Comparison of ENCODE assay signal across 16 mouse cellular contexts in genomic region chr1:78192746-78193464, GRCm38 (mm10). TPM values are rescaled to one million over a fixed set of nuclear protein-coding genes. Genes with fewer than 3 reads are reported as not detected.
DNase-seq lines count a peak whose midpoint lies in the region; ATAC-seq and TF ChIP-seq lines count a peak whose summit lies in the region.
"Had no signal": no experiment of that assay in that cellular context is flagged by ENCODE, and none has a peak within 500 bp of the region (broad histone marks: within the 10 kb centered on the region; RNA-seq: fewer than 3 reads in every experiment).

No protein-coding gene starts in this region.

- H3K9me3 ChIP-seq in liver, embryonic 11.5 days (ENCODE audit: control insufficient read depth, low read length): no peaks in the 10 kb centered on the region
- no peaks in the 10 kb centered on the region for H3K9me3 ChIP-seq in limb, embryonic 13.5 days
- no peaks in the 10 kb centered on the region for H3K9me3 ChIP-seq in neural tube, embryonic 13.5 days
- H3K9me3 ChIP-seq in kidney, embryonic 16.5 days (ENCODE audit: low read length): no peaks in the 10 kb centered on the region
- H3K9me3 ChIP-seq: heart, embryonic 13.5 days; lung, embryonic 15.5 days had no signal

- peaks cover 100% of the 10 kb centered on the region for H3K27me3 ChIP-seq in liver, embryonic 11.5 days (replicated peaks; ENCODE audit: control insufficient read depth, insufficient read depth, low read length)
- H3K27me3 ChIP-seq in limb, embryonic 13.5 days: peaks cover 97% of the 10 kb centered on the region
- peaks cover 88% of the 10 kb centered on the region for H3K27me3 ChIP-seq in neural tube, embryonic 13.5 days
- H3K27me3 ChIP-seq in kidney, embryonic 16.5 days (ENCODE audit: insufficient read depth, low read length): peaks cover 99% of the 10 kb centered on the region

- H3K4me2 ChIP-seq in liver, embryonic 11.5 days: no peak overlapping the region
- H3K4me2 ChIP-seq in limb, embryonic 13.5 days (replicated peaks): peak overlapping the region; percentile 16; the same call in 1 of the 2 replicates
- H3K4me2 ChIP-seq in neural tube, embryonic 13.5 days: peak overlapping the region; percentile 74
- no peak overlapping the region for H3K4me2 ChIP-seq in kidney, embryonic 16.5 days (replicated peaks; ENCODE audit: low read depth, low read length)
- H3K4me2 ChIP-seq: lung, embryonic 15.5 days had no signal

- H3K4me3 ChIP-seq in liver, embryonic 11.5 days (ENCODE audit: low read depth, low read length): no peak overlapping the region
- peak overlapping the region; percentile 25; the same call in 1 of the 2 replicates for H3K4me3 ChIP-seq in embryonic fibroblast, embryonic 13.5 days (ENCODE audit: insufficient read depth, low read length)
- no peak overlapping the region for H3K4me3 ChIP-seq in limb, embryonic 13.5 days
- peak overlapping the region; percentile 46 for H3K4me3 ChIP-seq in neural tube, embryonic 13.5 days
- H3K4me3 ChIP-seq in kidney, embryonic 16.5 days (ENCODE audit: low read length): no peak overlapping the region
- H3K4me3 ChIP-seq: heart, embryonic 13.5 days had no signal

- TF ChIP-seq POLR2A in embryonic fibroblast, embryonic 13.5 days (IDR thresholded peaks at IDR 0.05; ENCODE audit: low read depth, low read length): no peak

- no peak overlapping the region for H3K27ac ChIP-seq in liver, embryonic 11.5 days (ENCODE audit: low read depth, low read length)
- no peak overlapping the region for H3K27ac ChIP-seq in embryonic fibroblast, embryonic 13.5 days (ENCODE audit: insufficient read depth, low read length)
- no peak overlapping the region for H3K27ac ChIP-seq in limb, embryonic 13.5 days
- peak overlapping the region; percentile 67 for H3K27ac ChIP-seq in neural tube, embryonic 13.5 days (replicated peaks)
- H3K27ac ChIP-seq in kidney, embryonic 16.5 days (ENCODE audit: low read length): no peak overlapping the region
- H3K27ac ChIP-seq: gastrocnemius, adult 2 months; heart, embryonic 13.5 days; lung, embryonic 15.5 days had no signal

- peak; percentile 38 for DNase-seq in liver, embryonic 11.5 days (ENCODE audit: low spot score)
- DNase-seq in liver: no peak
- DNase-seq in adrenal gland, postnatal 10 days: no peak
- DNase-seq in layer of hippocampus, postnatal 36 days: no peak
- DNase-seq: adrenal gland, postnatal 14 days; cerebellum, adult 11 months; gastrocnemius, adult 2 months; left cerebral cortex, postnatal 4 days; thymus, adult 2 months had no signal

- 1% methylated on average over 20 of the region's 20 CpGs for WGBS in liver, embryonic 11.5 days
- WGBS in limb, embryonic 13.5 days: 3% methylated on average over 20 of the region's 20 CpGs
- 5% methylated on average over 20 of the region's 20 CpGs for WGBS in neural tube, embryonic 13.5 days
- WGBS in kidney, embryonic 16.5 days: 5% methylated on average over 20 of the region's 20 CpGs

- H3K4me1 ChIP-seq in liver, embryonic 11.5 days (replicated peaks; ENCODE audit: control insufficient read depth, insufficient read depth, low read length): peaks cover 3% of the 10 kb centered on the region; the same call in 1 of the 2 replicates
- 0 out of 2 replicates have a peak, but pooled peaks cover 3% of the 10 kb centered on the region for H3K4me1 ChIP-seq in embryonic fibroblast, embryonic 13.5 days (ENCODE audit: control insufficient read depth, insufficient read depth, low read length)
- peaks cover 32% of the 10 kb centered on the region for H3K4me1 ChIP-seq in limb, embryonic 13.5 days
- peaks cover 69% of the 10 kb centered on the region for H3K4me1 ChIP-seq in neural tube, embryonic 13.5 days (replicated peaks)
- H3K4me1 ChIP-seq in kidney, embryonic 16.5 days (ENCODE audit: insufficient read depth, low read length): peaks cover 23% of the 10 kb centered on the region

- no peaks in the 10 kb centered on the region for H3K36me3 ChIP-seq in liver, embryonic 11.5 days (ENCODE audit: control insufficient read depth, insufficient read depth, low read length)
- H3K36me3 ChIP-seq in limb, embryonic 13.5 days: no peaks in the 10 kb centered on the region
- H3K36me3 ChIP-seq in neural tube, embryonic 13.5 days: no peaks in the 10 kb centered on the region
- H3K36me3 ChIP-seq in kidney, embryonic 16.5 days (ENCODE audit: insufficient read depth, low read length): no peaks in the 10 kb centered on the region
- H3K36me3 ChIP-seq: heart, embryonic 13.5 days; lung, embryonic 15.5 days had no signal

- no peak for ATAC-seq in liver, embryonic 11.5 days (replicated peaks; ENCODE audit: low FRiP score)
- ATAC-seq in limb, embryonic 13.5 days (ENCODE audit: low FRiP score, low read depth): no peak
- ATAC-seq in neural tube, embryonic 13.5 days (ENCODE audit: low read depth): no peak
- ATAC-seq in kidney, embryonic 16.5 days (ENCODE audit: low FRiP score, low TSS enrichment): no peak
- ATAC-seq: inflammation-experienced regulatory T-cells, adult 6 months had no signal

- no peak overlapping the region for H3K9ac ChIP-seq in liver, embryonic 11.5 days (ENCODE audit: low read depth, low read length)
- H3K9ac ChIP-seq in limb, embryonic 13.5 days: no peak overlapping the region
- H3K9ac ChIP-seq in neural tube, embryonic 13.5 days: peak overlapping the region; percentile 67
- no peak overlapping the region for H3K9ac ChIP-seq in kidney, embryonic 16.5 days (replicated peaks; ENCODE audit: low read length)
- H3K9ac ChIP-seq: heart, embryonic 13.5 days; lung, embryonic 15.5 days had no signal

- TF ChIP-seq CTCF in embryonic fibroblast, embryonic 13.5 days (IDR thresholded peaks at IDR 0.05; ENCODE audit: borderline replicate concordance, insufficient read depth, low read length): no peak

RNA-seq across cellular contexts. Expression of gene Pax3, which starts 4.0 kb away (rescaled TPM):
- 0.44 and 0.55 TPM in 2 replicates for polyA plus RNA-seq in liver, embryonic 11.5 days (2014; fragmentation: Nextera tagmentation; extraction: Ambion mirVana)
- polyA plus RNA-seq in embryonic fibroblast, embryonic 13.5 days (2011; ENCODE audit: insufficient read length, low read depth, missing spikeins): 2.8 and 6.4 TPM in 2 replicates
- 0.95 and 1.1 TPM in 2 replicates for polyA plus RNA-seq in limb, embryonic 13.5 days (2015; fragmentation: Nextera tagmentation; extraction: Ambion mirVana)
- 12.9 and 17.0 TPM in 2 replicates for polyA plus RNA-seq in neural tube, embryonic 13.5 days (2015; fragmentation: Nextera tagmentation; extraction: Ambion mirVana)
- under 1 TPM in 1 of 2 experiments, not detected in 1; 0.88 TPM for total RNA-seq in adrenal gland, postnatal 10 days (2021)
- total RNA-seq in layer of hippocampus, postnatal 36 days (2021): not detected
- polyA plus RNA-seq in kidney, embryonic 16.5 days (2015; fragmentation: Nextera tagmentation; extraction: Ambion mirVana): 0.05 TPM in 1 of 2 replicates, not detected in the other
- total RNA-seq: adrenal gland, postnatal 14 days; gastrocnemius, adult 2 months; left cerebral cortex, postnatal 4 days had no signal
- polyA plus RNA-seq: inflammation-experienced regulatory T-cells, adult 6 months had no signal

Comparison
In these comparisons a context has a peak if more than half of its experiments do, and no peak if none do; other contexts are left out.
1. H3K4me2 ChIP-seq: peak in limb, embryonic 13.5 days (single experiment) and neural tube, embryonic 13.5 days (single experiment); none in liver, embryonic 11.5 days (single experiment) and kidney, embryonic 16.5 days (single experiment).
2. H3K4me3 ChIP-seq: peak in embryonic fibroblast, embryonic 13.5 days (single experiment) and neural tube, embryonic 13.5 days (single experiment); none in liver, embryonic 11.5 days (single experiment), limb, embryonic 13.5 days (single experiment) and kidney, embryonic 16.5 days (single experiment).